Mouse (Mus musculus): Measurements from ENCODE around the gene Sp6. TPM values are rescaled to one million over a fixed set of nuclear protein-coding genes. Genes with fewer than 3 reads are reported as not detected.
A peak's percentile ranks its signal among the peaks of the same experiment; 100 is the strongest.

The Sp6 gene
- polyA plus RNA-seq, 1 experiment from 2014 or later: 0.21 TPM

- Histone ChIP-seq H3K4me1 (ENCODE audit: control insufficient read depth, insufficient read depth, low read length) (peaks cover 2% of the 10 kb centered on the region; the same call in 1 of the 2 replicates), H3K27ac (ENCODE audit: low read length) (no peak overlapping the region), H3K27me3 (ENCODE audit: control insufficient read depth, insufficient read depth, low read length) (no peaks in the 10 kb centered on the region), H3K9ac (ENCODE audit: low read length) (no peak overlapping the region), H3K4me2 (ENCODE audit: low read depth, low read length) (no peak overlapping the region), H3K36me3 (ENCODE audit: control insufficient read depth, insufficient read depth) (peaks cover 10% of the 10 kb centered on the region), H3K9me3 (replicated peaks; ENCODE audit: control insufficient read depth, low read length) (no peaks in the 10 kb centered on the region), H3K4me3 (ENCODE audit: low read length) (no peak overlapping the region)
- no peak for ATAC-seq (replicated peaks; ENCODE audit: extremely low read depth, insufficient read depth, low FRiP score)
- WGBS: 58% methylated on average over 9 of the region's 9 CpGs
These were observed 50.2 kb downstream of the Sp6 start for GRCm38 (mm10) chr11:97063274-97063920.

DNA sequence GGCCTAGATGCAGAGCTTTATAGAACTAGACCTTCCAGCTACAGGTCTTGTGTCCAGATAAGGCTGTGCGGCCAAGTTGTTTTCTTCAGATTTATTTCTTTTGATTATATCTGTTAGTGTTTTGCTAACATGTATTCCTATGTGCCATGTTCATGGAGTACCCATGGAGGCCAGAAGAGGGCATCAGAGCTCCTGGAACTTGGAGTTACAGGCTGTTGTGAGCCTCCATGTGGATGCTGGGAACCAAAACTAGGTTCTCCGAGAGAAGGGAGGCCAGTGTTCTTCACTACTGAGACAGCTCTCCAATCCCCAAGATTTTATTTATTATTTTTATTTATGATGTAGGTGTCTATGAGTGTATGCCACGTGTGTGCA lies 50.7 kb downstream of the Sp6 start:
- H3K4me2 ChIP-seq (ENCODE audit: low read depth, low read length): no peak overlapping the region

DNA sequence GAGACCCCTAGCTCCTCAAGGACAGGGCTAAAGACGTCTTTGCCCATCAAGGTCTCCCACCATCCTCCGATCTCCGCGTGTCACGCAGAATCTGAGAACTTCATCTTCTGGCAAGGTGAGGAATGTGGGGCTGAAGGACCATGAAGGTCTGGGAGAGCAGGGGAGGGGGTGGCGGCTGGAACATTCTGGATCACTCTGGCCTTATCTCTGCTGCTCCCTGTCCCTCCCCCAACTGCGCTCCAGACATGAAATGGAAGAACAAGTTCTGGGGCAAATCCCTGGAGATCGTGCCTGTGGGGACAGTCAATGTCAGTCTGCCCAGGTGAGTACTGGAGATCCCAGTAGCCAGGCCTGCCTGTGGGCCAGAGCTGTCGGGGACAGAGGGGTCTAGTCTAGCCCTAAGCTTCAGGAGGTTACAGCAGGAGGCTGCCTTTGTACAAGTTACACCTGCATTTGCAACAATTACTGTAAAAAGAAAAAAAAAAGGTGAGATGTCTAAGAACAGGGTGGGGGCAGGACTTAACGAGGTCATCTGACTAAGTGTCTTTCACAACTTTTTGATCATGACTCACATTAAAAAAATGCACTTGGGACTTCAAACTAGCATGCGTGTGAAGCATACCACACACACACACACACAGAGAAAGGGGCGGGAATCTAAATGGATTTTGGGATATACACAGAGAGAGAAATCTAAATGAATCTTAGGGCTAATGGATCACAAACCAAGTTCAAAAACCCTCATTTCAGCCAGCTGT lies 52.5 kb downstream of the Sp6 start:
- Histone ChIP-seq H3K27me3 (ENCODE audit: control insufficient read depth, insufficient read depth, low read length) (no peaks in the 10 kb centered on the region), H3K4me2 (ENCODE audit: low read depth, low read length) (no peak overlapping the region), H3K4me3 (ENCODE audit: low read length) (no peak overlapping the region), H3K27ac (ENCODE audit: low read length) (no peak overlapping the region), H3K36me3 (ENCODE audit: control insufficient read depth, insufficient read depth) (peaks cover 4% of the 10 kb centered on the region), H3K9ac (ENCODE audit: low read length) (no peak overlapping the region), H3K9me3 (replicated peaks; ENCODE audit: control insufficient read depth, low read length) (no peaks in the 10 kb centered on the region), H3K4me1 (ENCODE audit: control insufficient read depth, insufficient read depth, low read length) (peaks cover 2% of the 10 kb centered on the region; the same call in 1 of the 2 replicates)
- no peak for ATAC-seq (replicated peaks; ENCODE audit: extremely low read depth, insufficient read depth, low FRiP score)
- 71% methylated on average over 12 of the region's 12 CpGs for WGBS

More for the DNA sequence above, 50.7 kb downstream of the Sp6 start:
- H3K4me1 ChIP-seq (ENCODE audit: control insufficient read depth, insufficient read depth, low read length): peaks cover 2% of the 10 kb centered on the region; the same call in 1 of the 2 replicates
- ATAC-seq (replicated peaks; ENCODE audit: extremely low read depth, insufficient read depth, low FRiP score): no peak
- WGBS: 77% methylated on average over 3 of the region's 3 CpGs
- H3K9ac ChIP-seq (ENCODE audit: low read length): no peak overlapping the region
- no peaks in the 10 kb centered on the region for H3K27me3 ChIP-seq (ENCODE audit: control insufficient read depth, insufficient read depth, low read length)
- H3K9me3 ChIP-seq (replicated peaks; ENCODE audit: control insufficient read depth, low read length): no peaks in the 10 kb centered on the region
- no peak overlapping the region for H3K4me3 ChIP-seq (ENCODE audit: low read length)
- H3K36me3 ChIP-seq (ENCODE audit: control insufficient read depth, insufficient read depth): peaks cover 6% of the 10 kb centered on the region
- H3K27ac ChIP-seq (ENCODE audit: low read length): no peak overlapping the region

DNA sequence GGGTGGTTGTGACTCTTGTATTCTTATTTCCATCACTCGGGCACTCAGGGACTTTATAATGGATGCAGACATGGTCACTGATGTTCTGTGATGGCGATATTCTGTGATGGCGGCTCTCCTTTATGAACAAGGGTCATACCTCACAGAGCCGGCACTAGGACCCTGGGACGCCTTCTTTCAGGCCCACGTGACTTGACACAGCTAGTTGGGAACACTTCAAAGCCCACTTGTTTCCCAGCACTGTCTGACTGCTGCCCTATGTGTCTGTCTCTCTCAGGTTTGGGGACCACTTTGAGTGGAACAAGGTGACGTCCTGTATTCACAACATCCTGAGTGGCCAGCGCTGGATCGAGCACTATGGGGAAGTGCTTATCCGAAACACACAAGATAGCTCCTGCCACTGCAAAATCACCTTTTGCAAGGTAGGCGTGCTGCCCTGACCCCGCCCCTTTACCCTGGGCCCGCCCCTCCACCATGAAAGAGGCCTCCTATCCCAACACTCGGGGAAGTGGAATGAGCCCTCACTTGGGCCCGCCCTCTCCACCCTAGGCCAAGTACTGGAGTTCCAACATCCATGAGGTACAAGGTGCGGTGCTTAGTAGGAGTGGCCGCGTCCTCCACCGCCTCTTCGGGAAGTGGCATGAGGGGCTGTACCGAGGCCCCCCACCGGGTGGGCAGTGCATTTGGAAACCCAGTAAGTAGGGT lies 53.6 kb downstream of the Sp6 start:
- H3K9ac ChIP-seq (ENCODE audit: low read length): no peak overlapping the region
- WGBS: 56% methylated on average over 22 of the region's 22 CpGs
- peaks cover 4% of the 10 kb centered on the region for H3K36me3 ChIP-seq (ENCODE audit: control insufficient read depth, insufficient read depth)
- no peaks in the 10 kb centered on the region for H3K27me3 ChIP-seq (ENCODE audit: control insufficient read depth, insufficient read depth, low read length)
- H3K9me3 ChIP-seq (replicated peaks; ENCODE audit: control insufficient read depth, low read length): no peaks in the 10 kb centered on the region
- no peak overlapping the region for H3K4me3 ChIP-seq (ENCODE audit: low read length)
- ATAC-seq (replicated peaks; ENCODE audit: extremely low read depth, insufficient read depth, low FRiP score): no peak
- H3K27ac ChIP-seq (ENCODE audit: low read length): no peak overlapping the region
- H3K4me2 ChIP-seq (ENCODE audit: low read depth, low read length): no peak overlapping the region
- H3K4me1 ChIP-seq (ENCODE audit: control insufficient read depth, insufficient read depth, low read length): peaks cover 9% of the 10 kb centered on the region

GRCm38 (mm10) chr11:97069333-97069732 lies 56.1 kb downstream of the Sp6 start:
- no peak overlapping the region for H3K4me3 ChIP-seq (ENCODE audit: low read length)
- H3K9ac ChIP-seq (ENCODE audit: low read length): no peak overlapping the region
- ATAC-seq (replicated peaks; ENCODE audit: extremely low read depth, insufficient read depth, low FRiP score): no peak
- no peak overlapping the region for H3K4me2 ChIP-seq (ENCODE audit: low read depth, low read length)
- H3K36me3 ChIP-seq (ENCODE audit: control insufficient read depth, insufficient read depth): no peaks in the 10 kb centered on the region; the same call in 1 of the 2 replicates
- H3K4me1 ChIP-seq (ENCODE audit: control insufficient read depth, insufficient read depth, low read length): peaks cover 10% of the 10 kb centered on the region
- no peak overlapping the region for H3K27ac ChIP-seq (ENCODE audit: low read length)
- no peaks in the 10 kb centered on the region for H3K27me3 ChIP-seq (ENCODE audit: control insufficient read depth, insufficient read depth, low read length)
- 73% methylated on average over 1 of the region's 1 CpGs for WGBS
- H3K9me3 ChIP-seq (replicated peaks; ENCODE audit: control insufficient read depth, low read length): no peaks in the 10 kb centered on the region

GRCm38 (mm10) chr11:97069770-97070169 lies 56.6 kb downstream of the Sp6 start:
- H3K4me2 ChIP-seq (ENCODE audit: low read depth, low read length): no peak overlapping the region
- H3K4me3 ChIP-seq (ENCODE audit: low read length): no peak overlapping the region
- no peaks in the 10 kb centered on the region for H3K9me3 ChIP-seq (replicated peaks; ENCODE audit: control insufficient read depth, low read length)
- 76% methylated on average over 2 of the region's 2 CpGs for WGBS
- no peaks in the 10 kb centered on the region; the same call in 1 of the 2 replicates for H3K36me3 ChIP-seq (ENCODE audit: control insufficient read depth, insufficient read depth)
- no peaks in the 10 kb centered on the region for H3K27me3 ChIP-seq (ENCODE audit: control insufficient read depth, insufficient read depth, low read length)
- no peak overlapping the region for H3K9ac ChIP-seq (ENCODE audit: low read length)
- H3K27ac ChIP-seq (ENCODE audit: low read length): no peak overlapping the region
- peaks cover 10% of the 10 kb centered on the region for H3K4me1 ChIP-seq (ENCODE audit: control insufficient read depth, insufficient read depth, low read length)
- no peak for ATAC-seq (replicated peaks; ENCODE audit: extremely low read depth, insufficient read depth, low FRiP score)

DNA sequence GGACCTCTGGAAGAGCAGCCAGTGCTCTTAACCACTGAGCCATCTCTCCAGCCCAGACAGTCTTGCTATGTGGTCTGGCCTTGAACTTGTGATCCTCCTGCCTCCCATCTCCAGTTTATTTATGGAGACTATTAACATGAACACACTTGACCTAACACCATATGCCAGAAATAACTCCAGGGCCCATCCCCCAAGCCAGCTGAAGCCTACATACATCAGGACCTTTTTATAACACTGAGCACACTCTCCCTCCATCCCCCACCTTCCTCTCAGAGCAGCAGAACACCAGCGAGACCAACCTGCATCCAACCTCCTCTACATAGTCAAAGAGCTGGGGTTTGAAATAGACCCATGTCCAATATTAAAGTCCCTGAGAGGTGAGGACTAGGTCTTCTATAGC lies 57.9 kb downstream of the Sp6 start:
- H3K27me3 ChIP-seq (ENCODE audit: control insufficient read depth, insufficient read depth, low read length): no peaks in the 10 kb centered on the region
- H3K4me3 ChIP-seq (ENCODE audit: low read length): no peak overlapping the region
- H3K27ac ChIP-seq (ENCODE audit: low read length): peak overlapping the region; percentile 81
- H3K36me3 ChIP-seq (ENCODE audit: control insufficient read depth, insufficient read depth): no peaks in the 10 kb centered on the region; the same call in 1 of the 2 replicates
- no peaks in the 10 kb centered on the region for H3K9me3 ChIP-seq (replicated peaks; ENCODE audit: control insufficient read depth, low read length)
- WGBS: 30% methylated on average over 1 of the region's 1 CpGs
- H3K9ac ChIP-seq (ENCODE audit: low read length): peak overlapping the region; percentile 53; the same call in 1 of the 2 replicates
- peaks cover 10% of the 10 kb centered on the region for H3K4me1 ChIP-seq (ENCODE audit: control insufficient read depth, insufficient read depth, low read length)
- H3K4me2 ChIP-seq (ENCODE audit: low read depth, low read length): no peak overlapping the region
- ATAC-seq (replicated peaks; ENCODE audit: extremely low read depth, insufficient read depth, low FRiP score): peak; percentile 92

DNA sequence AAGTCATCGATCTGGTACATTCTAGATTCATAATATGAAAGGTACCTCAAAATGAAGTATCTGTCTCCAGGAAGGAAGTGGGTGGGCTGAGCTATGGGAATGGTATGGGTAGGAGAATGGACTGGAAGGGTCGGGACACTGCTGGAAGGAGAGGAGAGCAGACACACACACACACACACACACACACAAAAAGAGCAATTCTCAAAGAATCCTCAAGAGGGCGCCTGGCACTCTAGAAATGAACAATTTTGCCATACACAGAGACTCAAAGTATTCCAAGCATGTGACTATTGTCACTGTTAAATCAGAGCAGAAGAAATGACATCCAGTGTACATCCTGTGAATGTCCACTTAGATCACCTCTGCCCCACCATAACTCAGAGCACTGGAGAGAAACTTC lies 59.3 kb downstream of the Sp6 start:
- Histone ChIP-seq H3K4me2 (ENCODE audit: low read depth, low read length) (no peak overlapping the region), H3K27ac (ENCODE audit: low read length) (no peak overlapping the region), H3K9ac (ENCODE audit: low read length) (no peak overlapping the region), H3K27me3 (ENCODE audit: control insufficient read depth, insufficient read depth, low read length) (no peaks in the 10 kb centered on the region), H3K36me3 (ENCODE audit: control insufficient read depth, insufficient read depth) (no peaks in the 10 kb centered on the region), H3K9me3 (replicated peaks; ENCODE audit: control insufficient read depth, low read length) (no peaks in the 10 kb centered on the region), H3K4me1 (ENCODE audit: control insufficient read depth, insufficient read depth, low read length) (peaks cover 10% of the 10 kb centered on the region), H3K4me3 (ENCODE audit: low read length) (no peak overlapping the region)
- 29% methylated on average over 3 of the region's 3 CpGs for WGBS
- ATAC-seq (replicated peaks; ENCODE audit: extremely low read depth, insufficient read depth, low FRiP score): no peak

- Histone ChIP-seq H3K27ac (ENCODE audit: low read length) (no peak overlapping the region), H3K4me3 (ENCODE audit: low read length) (no peak overlapping the region), H3K9ac (ENCODE audit: low read length) (no peak overlapping the region), H3K4me2 (ENCODE audit: low read depth, low read length) (no peak overlapping the region), H3K9me3 (replicated peaks; ENCODE audit: control insufficient read depth, low read length) (no peaks in the 10 kb centered on the region), H3K36me3 (ENCODE audit: control insufficient read depth, insufficient read depth) (no peaks in the 10 kb centered on the region), H3K27me3 (ENCODE audit: control insufficient read depth, insufficient read depth, low read length) (no peaks in the 10 kb centered on the region), H3K4me1 (ENCODE audit: control insufficient read depth, insufficient read depth, low read length) (peaks cover 10% of the 10 kb centered on the region)
- WGBS: 62% methylated on average over 8 of the region's 8 CpGs
- ATAC-seq (replicated peaks; ENCODE audit: extremely low read depth, insufficient read depth, low FRiP score): no peak
These were observed 61.0 kb downstream of the Sp6 start for GRCm38 (mm10) chr11:97074235-97074634.

Measured in heart, embryonic 16.5 days (tissue).